Mouse (Mus musculus): Measurements from ENCODE around the gene Naaladl1. TPM values are rescaled to one million over a fixed set of nuclear protein-coding genes. Genes with fewer than 3 reads are reported as not detected.
A peak's percentile ranks its signal among the peaks of the same experiment; 100 is the strongest.

Gene Naaladl1
- polyA plus RNA-seq (2012; ENCODE audit: insufficient read depth, insufficient read length, missing spikeins) = not detected in 2 replicates

DNA sequence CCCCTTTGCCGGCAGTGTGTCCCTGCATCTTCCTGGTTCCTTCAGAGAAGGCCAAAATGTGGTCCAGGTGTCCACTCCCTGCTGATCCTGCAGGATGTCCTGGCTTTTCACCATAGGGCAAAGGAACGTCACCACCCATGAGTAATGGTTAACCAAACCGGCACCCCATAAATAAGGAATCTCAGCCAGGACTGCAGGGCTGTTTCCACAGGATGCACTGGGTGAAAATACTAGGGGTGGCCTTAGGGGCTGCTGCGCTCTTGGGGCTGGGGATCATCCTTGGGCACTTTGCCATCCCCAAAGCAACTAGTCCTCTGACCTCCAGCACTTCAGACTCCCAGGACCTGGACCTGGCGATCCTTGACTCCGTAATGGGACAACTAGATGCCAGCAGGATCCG lies at the start of gene Naaladl1:
Gene Naaladl1 (plus strand): TSS at position 197 of the 400 bp plus-strand sequence.
- no peak within 1 kb of the TSS for H3K27ac ChIP-seq (replicated peaks; ENCODE audit: low read depth, low read length)
- H3K4me1 ChIP-seq (ENCODE audit: control insufficient read depth, insufficient read depth, insufficient read length, low read length) = no peaks in the 10 kb centered on the region
- no peak within 1 kb of the TSS for H3K4me3 ChIP-seq (ENCODE audit: insufficient read depth, low read depth, low read length)

- Histone ChIP-seq H3K4me3 (ENCODE audit: insufficient read depth, low read depth, low read length) (peak overlapping the region; percentile 84), H3K4me1 (ENCODE audit: control insufficient read depth, insufficient read depth, insufficient read length, low read length) (no peaks in the 10 kb centered on the region; the same call in none of the 2 replicates), H3K27ac (replicated peaks; ENCODE audit: low read depth, low read length) (no peak overlapping the region)
These were observed 48.9 kb upstream of the Naaladl1 start for GRCm38 (mm10) chr19:6056696-6057095.

- Histone ChIP-seq H3K4me3 (ENCODE audit: insufficient read depth, low read depth, low read length) (peak within 1 kb of the TSS; percentile 94), H3K27ac (replicated peaks; ENCODE audit: low read depth, low read length) (peak within 1 kb of the TSS; percentile 89), H3K4me1 (ENCODE audit: control insufficient read depth, insufficient read depth, insufficient read length, low read length) (peaks cover 6% of the 10 kb centered on the region)
These were observed 48.1 kb upstream of the Naaladl1 start, which contains the start of the genes Mrpl49 and Fau for GRCm38 (mm10) chr19:6057313-6058096. TSS of gene Mrpl49 (minus strand) at chr19:6057785. TSS of gene Fau (plus strand) at chr19:6057844.

- peak overlapping the region; percentile 94 for H3K4me3 ChIP-seq (ENCODE audit: insufficient read depth, low read depth, low read length)
- peaks cover 7% of the 10 kb centered on the region for H3K4me1 ChIP-seq (ENCODE audit: control insufficient read depth, insufficient read depth, insufficient read length, low read length)
- peak overlapping the region; percentile 89 for H3K27ac ChIP-seq (replicated peaks; ENCODE audit: low read depth, low read length)
These were observed 47.1 kb upstream of the Naaladl1 start for GRCm38 (mm10) chr19:6058513-6058912.

DNA sequence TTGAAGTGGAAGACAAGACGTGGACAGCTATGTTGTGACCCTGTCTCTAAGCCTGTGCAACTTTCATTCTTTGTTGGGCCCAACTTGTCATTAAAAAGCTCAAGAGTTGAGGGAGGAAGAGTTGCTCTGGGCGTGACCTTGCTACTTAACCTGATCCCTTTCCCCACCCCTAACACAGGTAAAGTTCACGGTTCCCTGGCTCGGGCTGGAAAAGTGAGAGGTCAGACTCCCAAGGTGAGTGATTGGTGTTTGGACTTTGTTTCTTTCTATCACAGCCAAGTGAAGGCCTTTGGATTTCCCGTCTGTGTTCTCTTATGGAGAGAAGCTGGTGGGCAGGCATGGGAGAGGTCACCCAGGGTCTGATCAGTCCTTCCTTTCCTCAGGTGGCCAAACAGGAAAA lies 46.6 kb upstream of the Naaladl1 start:
- peaks cover 7% of the 10 kb centered on the region for H3K4me1 ChIP-seq (ENCODE audit: control insufficient read depth, insufficient read depth, insufficient read length, low read length)
- peak overlapping the region; percentile 94 for H3K4me3 ChIP-seq (ENCODE audit: insufficient read depth, low read depth, low read length)
- peak overlapping the region; percentile 3; the same call in 1 of the 2 replicates for H3K27ac ChIP-seq (replicated peaks; ENCODE audit: low read depth, low read length)

DNA sequence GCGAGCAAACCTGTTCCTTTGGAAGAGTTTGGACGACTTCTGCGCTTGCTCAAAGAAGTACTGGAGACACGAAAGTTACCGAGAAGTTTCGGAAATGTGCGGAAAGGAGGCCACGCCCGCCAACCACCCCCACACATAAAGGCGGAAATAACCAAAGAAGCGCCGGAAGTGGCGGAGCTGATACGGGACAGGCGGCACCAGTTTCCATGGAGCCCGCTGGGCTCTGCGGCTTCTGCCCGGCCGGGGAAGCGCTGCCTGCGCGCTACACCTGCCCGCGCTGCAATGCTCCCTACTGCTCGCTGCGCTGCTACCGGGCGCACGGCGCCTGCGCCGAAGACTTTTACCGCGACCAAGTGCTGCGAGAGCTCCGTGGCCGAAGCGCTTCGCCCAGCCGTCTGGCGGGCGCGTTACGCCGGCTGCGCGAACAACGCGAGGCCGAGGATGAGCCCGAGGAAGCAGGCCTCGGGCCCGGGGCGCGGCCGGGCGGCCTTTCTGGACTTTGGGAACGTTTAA lies 44.5 kb upstream of the Naaladl1 start, which contains the start of gene Znhit2:
Gene Znhit2 (plus strand): TSS at position 172 of the 513 bp plus-strand sequence.
- Histone ChIP-seq H3K4me3 (ENCODE audit: insufficient read depth, low read depth, low read length) (peak within 1 kb of the TSS; percentile 90), H3K27ac (replicated peaks; ENCODE audit: low read depth, low read length) (peak within 1 kb of the TSS; percentile 53)

DNA sequence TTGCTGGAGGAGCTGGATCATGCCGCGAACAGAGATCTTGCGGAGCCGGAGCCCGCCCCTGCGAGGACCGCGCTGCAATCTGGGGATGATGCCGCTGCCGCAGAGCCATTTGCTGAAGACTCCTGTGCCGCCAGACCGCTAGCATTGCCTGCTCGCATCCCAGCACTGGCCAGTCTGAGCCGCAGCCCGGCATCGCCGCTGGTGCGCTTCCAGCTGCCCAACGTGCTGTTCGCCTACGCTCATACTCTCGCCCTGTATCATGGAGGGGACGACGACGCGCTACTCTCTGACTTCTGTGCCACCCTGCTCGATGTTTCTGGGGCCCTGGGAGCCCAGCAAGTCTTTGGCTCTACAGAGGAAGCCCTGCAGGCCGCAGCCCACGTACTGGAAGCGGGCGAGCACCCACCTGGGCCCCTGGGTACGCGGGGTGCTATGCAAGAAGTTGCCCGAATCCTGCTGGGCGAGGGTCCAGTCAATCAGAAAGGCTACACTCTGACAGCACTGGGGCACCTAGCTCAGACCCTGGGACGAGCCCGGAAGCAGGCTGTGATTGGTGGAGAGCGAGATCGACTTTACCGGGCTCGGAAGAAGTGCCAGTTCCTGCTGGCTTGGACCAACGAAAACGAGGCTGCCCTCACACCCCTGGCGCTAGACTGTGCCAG lies 43.8 kb upstream of the Naaladl1 start:
- 0 out of 2 replicates have a peak overlapping the region, but pooled peaks have one; percentile 53 for H3K27ac ChIP-seq (replicated peaks; ENCODE audit: low read depth, low read length)
- H3K4me3 ChIP-seq (ENCODE audit: insufficient read depth, low read depth, low read length) = peak overlapping the region; percentile 90
- peaks cover 9% of the 10 kb centered on the region for H3K4me1 ChIP-seq (ENCODE audit: control insufficient read depth, insufficient read depth, insufficient read length, low read length)

More for the DNA sequence above, 44.5 kb upstream of the Naaladl1 start, which contains the start of gene Znhit2:
- peaks cover 7% of the 10 kb centered on the region for H3K4me1 ChIP-seq (ENCODE audit: control insufficient read depth, insufficient read depth, insufficient read length, low read length)

DNA sequence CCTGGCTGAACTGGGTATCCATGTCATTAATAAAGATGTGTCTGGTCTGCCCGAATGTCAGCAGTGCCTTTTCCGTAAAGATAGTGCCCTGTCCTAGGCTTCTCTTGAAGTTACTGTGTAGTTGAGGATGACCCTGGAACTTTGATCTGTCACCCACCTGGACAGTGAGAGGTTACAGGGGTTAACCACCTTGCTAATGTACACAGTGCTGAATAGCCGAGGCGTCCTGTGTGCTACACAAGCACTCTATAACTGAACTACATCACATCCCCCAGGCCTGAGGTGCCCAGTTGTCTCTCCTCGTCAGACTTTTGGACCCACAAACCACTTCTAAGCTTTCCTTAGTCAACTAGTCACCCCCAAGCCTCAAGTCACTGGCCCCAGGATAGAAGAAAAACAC lies 43.2 kb upstream of the Naaladl1 start:
- Histone ChIP-seq H3K4me1 (ENCODE audit: control insufficient read depth, insufficient read depth, insufficient read length, low read length) (peaks cover 13% of the 10 kb centered on the region), H3K27ac (replicated peaks; ENCODE audit: low read depth, low read length) (no peak overlapping the region), H3K4me3 (ENCODE audit: insufficient read depth, low read depth, low read length) (peak overlapping the region; percentile 90)

GRCm38 (mm10) chr19:6063081-6063480 lies 42.5 kb upstream of the Naaladl1 start:
- no peak overlapping the region for H3K4me3 ChIP-seq (ENCODE audit: insufficient read depth, low read depth, low read length)
- H3K27ac ChIP-seq (replicated peaks; ENCODE audit: low read depth, low read length) = no peak overlapping the region
- H3K4me1 ChIP-seq (ENCODE audit: control insufficient read depth, insufficient read depth, insufficient read length, low read length) = peaks cover 13% of the 10 kb centered on the region

GRCm38 (mm10) chr19:6066571-6066970 lies 39.0 kb upstream of the Naaladl1 start:
- peak overlapping the region; percentile 58; the same call in 1 of the 2 replicates for H3K4me3 ChIP-seq (ENCODE audit: insufficient read depth, low read depth, low read length)
- no peak overlapping the region for H3K27ac ChIP-seq (replicated peaks; ENCODE audit: low read depth, low read length)

DNA sequence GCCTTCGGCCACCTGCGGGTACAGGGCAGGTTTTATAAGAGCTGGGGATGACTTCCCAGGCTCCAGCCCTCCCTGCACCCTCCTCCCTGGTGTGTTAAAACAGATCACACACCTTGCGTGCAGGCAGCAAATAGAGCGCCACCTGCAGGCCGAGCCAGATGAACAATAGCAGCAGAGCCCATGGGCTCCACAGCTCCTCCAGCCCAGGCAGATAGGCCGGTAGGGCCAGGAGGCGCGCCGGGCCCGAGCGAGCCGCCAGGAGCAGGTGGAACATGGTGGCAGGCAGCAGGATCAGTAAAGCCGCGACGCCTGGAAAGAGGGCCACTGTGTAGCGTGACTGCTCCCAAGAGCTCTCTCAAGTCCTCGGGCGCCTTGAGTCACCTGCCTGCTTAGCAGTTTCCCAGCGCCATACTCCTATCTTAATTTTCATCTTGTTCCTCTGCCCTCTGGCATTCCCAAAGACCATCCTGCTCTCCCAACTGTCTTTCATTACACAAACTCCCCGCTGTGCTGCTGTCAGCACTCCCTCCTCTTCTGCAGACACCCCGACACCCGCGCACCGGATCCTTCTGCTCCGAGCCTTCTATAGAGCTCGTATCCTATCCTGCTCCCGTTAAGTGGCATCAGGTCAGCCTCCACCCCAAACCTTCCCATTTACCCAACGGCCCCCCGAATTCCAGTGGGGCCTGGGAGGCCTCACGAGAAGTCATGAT lies 38.4 kb upstream of the Naaladl1 start:
- Histone ChIP-seq H3K27ac (replicated peaks; ENCODE audit: low read depth, low read length) (no peak overlapping the region), H3K4me1 (ENCODE audit: control insufficient read depth, insufficient read depth, insufficient read length, low read length) (peaks cover 10% of the 10 kb centered on the region), H3K4me3 (ENCODE audit: insufficient read depth, low read depth, low read length) (peak overlapping the region; percentile 58)

More at GRCm38 (mm10) chr19:6066571-6066970, 39.0 kb upstream of the Naaladl1 start:
- H3K4me1 ChIP-seq (ENCODE audit: control insufficient read depth, insufficient read depth, insufficient read length, low read length) = peaks cover 13% of the 10 kb centered on the region

GRCm38 (mm10) chr19:6067724-6068415 lies 37.7 kb upstream of the Naaladl1 start, which contains the start of gene Tm7sf2:
TSS of gene Tm7sf2 (minus strand) at chr19:6068373.
- H3K27ac ChIP-seq (replicated peaks; ENCODE audit: low read depth, low read length) = no peak within 1 kb of the TSS

GRCm38 (mm10) chr19:6068951-6069350 lies 36.6 kb upstream of the Naaladl1 start:
- no peak overlapping the region for H3K4me3 ChIP-seq (ENCODE audit: insufficient read depth, low read depth, low read length)
- H3K4me1 ChIP-seq (ENCODE audit: control insufficient read depth, insufficient read depth, insufficient read length, low read length) = peaks cover 6% of the 10 kb centered on the region; the same call in 1 of the 2 replicates
- no peak overlapping the region for H3K27ac ChIP-seq (replicated peaks; ENCODE audit: low read depth, low read length)

More at GRCm38 (mm10) chr19:6067724-6068415, 37.7 kb upstream of the Naaladl1 start, which contains the start of gene Tm7sf2:
- H3K4me1 ChIP-seq (ENCODE audit: control insufficient read depth, insufficient read depth, insufficient read length, low read length) = peaks cover 6% of the 10 kb centered on the region
- peak within 1 kb of the TSS; percentile 58 for H3K4me3 ChIP-seq (ENCODE audit: insufficient read depth, low read depth, low read length)

DNA sequence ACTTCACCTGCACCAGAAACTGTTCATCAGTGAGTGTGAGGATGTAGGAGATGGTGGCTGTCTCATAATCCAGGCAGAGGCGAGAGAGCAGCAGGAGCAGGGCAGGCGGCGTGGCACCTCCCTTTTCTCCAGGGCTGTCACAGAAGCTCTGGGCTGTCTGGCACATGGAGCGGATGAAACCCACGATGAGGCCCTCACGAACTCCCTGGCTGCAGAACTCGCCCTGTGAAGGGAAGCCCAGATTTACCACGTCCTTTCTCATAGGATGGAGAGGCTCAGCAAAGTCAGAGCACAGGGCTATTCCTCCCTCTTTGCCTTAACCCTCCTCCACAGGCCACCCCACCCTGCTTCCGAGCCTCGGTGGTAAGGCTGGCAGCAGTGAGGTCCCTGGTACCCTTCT lies 35.7 kb upstream of the Naaladl1 start:
- Histone ChIP-seq H3K27ac (replicated peaks; ENCODE audit: low read depth, low read length) (no peak overlapping the region), H3K4me3 (ENCODE audit: insufficient read depth, low read depth, low read length) (no peak overlapping the region), H3K4me1 (ENCODE audit: control insufficient read depth, insufficient read depth, insufficient read length, low read length) (peaks cover 6% of the 10 kb centered on the region; the same call in 1 of the 2 replicates)
